ENCODE assay signal across 8 mouse cellular contexts in the genomic region with DNA sequence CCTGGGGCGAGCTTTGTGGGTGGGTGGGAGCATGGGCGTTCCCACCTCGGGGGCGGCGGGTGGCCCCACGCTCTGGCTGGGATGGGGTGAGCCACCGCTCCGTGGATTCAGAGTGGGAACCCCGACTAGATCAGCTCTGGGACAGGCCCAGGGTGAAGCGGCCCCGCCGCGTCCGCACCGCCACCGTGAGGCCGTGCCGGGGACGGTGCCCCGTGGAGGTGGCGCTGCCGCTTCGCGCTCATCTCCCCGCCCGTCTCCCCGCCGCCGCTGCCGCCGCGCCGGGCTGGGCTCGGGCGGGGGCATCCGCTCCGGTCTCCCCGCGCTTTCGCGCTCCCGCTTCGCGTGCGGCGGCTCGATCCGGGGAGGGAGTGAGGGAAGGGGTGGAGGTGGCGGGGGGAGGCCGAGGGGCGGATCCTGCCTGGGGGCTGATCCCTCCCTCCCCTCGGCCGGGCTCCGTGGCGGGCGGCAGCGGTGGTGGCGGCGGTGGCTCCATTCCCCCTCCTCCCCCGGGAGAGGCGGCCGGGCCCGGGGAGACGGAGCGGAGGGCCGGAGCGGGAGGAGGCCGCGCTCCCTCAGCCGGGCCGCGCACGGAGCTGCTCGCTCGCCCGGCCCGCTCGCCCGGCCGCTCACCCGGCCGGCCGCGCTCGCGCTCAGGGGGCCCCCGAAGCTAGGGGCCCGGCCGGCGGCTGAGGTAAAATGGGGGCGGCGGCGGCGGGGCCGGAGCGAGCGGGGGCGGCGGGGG. TPM values are rescaled to one million over a fixed set of nuclear protein-coding genes. Genes with fewer than 3 reads are reported as not detected.
DNase-seq lines count a peak whose midpoint lies in the region; ATAC-seq lines count a peak whose summit lies in the region.

A gene (plus strand): TSS at position 420 of the 742 bp plus-strand sequence.

- ATAC-seq in erythroblast, adult 5-6 weeks (replicated peaks; ENCODE audit: low FRiP score, poor library complexity, severe bottlenecking): peak; percentile 57
- ATAC-seq in kidney, embryonic 15.5 days (replicated peaks; ENCODE audit: low FRiP score): peak; percentile 80

- WGBS in heart, embryonic 10.5 days: under 1% methylated on average over 69 of the region's 99 CpGs
- under 1% methylated on average over 35 of the region's 99 CpGs for WGBS in kidney, embryonic 15.5 days

- DNase-seq in 3T3-L1 (ENCODE audit: low read depth, low spot score) (peak; percentile 58), liver (peak; percentile 89)
- peak; percentile 77 for DNase-seq in adrenal gland, postnatal 4 days (ENCODE audit: low spot score in 2 of 2)
- DNase-seq in heart, embryonic 10.5 days (ENCODE audit: low spot score): peak; percentile 90
- peak; percentile 39 to 70 for DNase-seq in monocyte, adult 2 months (ENCODE audit: low read depth in 1 of 2, low spot score in 2 of 2)
- DNase-seq in spleen, postnatal 14 days (ENCODE audit: low spot score in 2 of 2): peak; percentile 66 to 81

- no peaks in the 10 kb centered on the region for H3K9me3 ChIP-seq in heart, embryonic 10.5 days
- H3K9me3 ChIP-seq in kidney, embryonic 15.5 days (replicated peaks): no peaks in the 10 kb centered on the region

- peaks cover 6% of the 10 kb centered on the region for H3K36me3 ChIP-seq in heart, embryonic 10.5 days
- H3K36me3 ChIP-seq in kidney, embryonic 15.5 days: peaks cover 11% of the 10 kb centered on the region

- H3K4me2 ChIP-seq in kidney, embryonic 15.5 days: peak within 1 kb of the TSS; percentile 95

- H3K4me3 ChIP-seq in heart, embryonic 10.5 days: peak within 1 kb of the TSS; percentile 90
- peak within 1 kb of the TSS; percentile 82 for H3K4me3 ChIP-seq in kidney, embryonic 15.5 days (replicated peaks)

- H3K4me1 ChIP-seq in heart, embryonic 10.5 days: peaks cover 30% of the 10 kb centered on the region
- H3K4me1 ChIP-seq in kidney, embryonic 15.5 days: peaks cover 34% of the 10 kb centered on the region

- H3K27me3 ChIP-seq in heart, embryonic 10.5 days (ENCODE audit: insufficient read depth, poor library complexity, severe bottlenecking): peaks cover 3% of the 10 kb centered on the region; the same call in 1 of the 2 replicates
- H3K27me3 ChIP-seq in kidney, embryonic 15.5 days: no peaks in the 10 kb centered on the region

- peak within 1 kb of the TSS; percentile 100 for H3K27ac ChIP-seq in heart, embryonic 10.5 days
- H3K27ac ChIP-seq in kidney, embryonic 15.5 days: peak within 1 kb of the TSS; percentile 97

- peak within 1 kb of the TSS; percentile 98 for H3K9ac ChIP-seq in kidney, embryonic 15.5 days

RNA-seq across cellular contexts. Expression of the gene that starts here (rescaled TPM):
- total RNA-seq in adrenal gland, postnatal 4 days (2021): 10 to 100 TPM; 81.7 to 89.0 TPM
- total RNA-seq in erythroblast, adult 5-6 weeks (2015; ENCODE audit: low replicate concordance): 325 and 552 TPM in 2 replicates
- total RNA-seq in erythroblast, adult 5-6 weeks (2017; ENCODE audit: low replicate concordance): 230 and 255 TPM in 2 replicates
- 14.1 and 14.5 TPM in 2 replicates for polyA plus RNA-seq in heart, embryonic 10.5 days (2016; fragmentation: Nextera tagmentation; extraction: Ambion mirVana)
- polyA plus RNA-seq in kidney, embryonic 15.5 days (2015; fragmentation: Nextera tagmentation; extraction: Ambion mirVana): 11.2 and 14.4 TPM in 2 replicates

Comparison
In these comparisons a context has a peak if more than half of its experiments do, and no peak if none do; other contexts are left out.
1. Peak in every context shown above with its lines: DNase-seq, ATAC-seq, H3K4me3 ChIP-seq and H3K27ac ChIP-seq.